Mouse (Mus musculus): ENCODE results near the gene Npas2. TPM values are rescaled to one million over a fixed set of nuclear protein-coding genes. Genes with fewer than 3 reads are reported as not detected.

Npas2 gene
- polyA plus RNA-seq, 2 experiments, result 0.11 TPM

DNA sequence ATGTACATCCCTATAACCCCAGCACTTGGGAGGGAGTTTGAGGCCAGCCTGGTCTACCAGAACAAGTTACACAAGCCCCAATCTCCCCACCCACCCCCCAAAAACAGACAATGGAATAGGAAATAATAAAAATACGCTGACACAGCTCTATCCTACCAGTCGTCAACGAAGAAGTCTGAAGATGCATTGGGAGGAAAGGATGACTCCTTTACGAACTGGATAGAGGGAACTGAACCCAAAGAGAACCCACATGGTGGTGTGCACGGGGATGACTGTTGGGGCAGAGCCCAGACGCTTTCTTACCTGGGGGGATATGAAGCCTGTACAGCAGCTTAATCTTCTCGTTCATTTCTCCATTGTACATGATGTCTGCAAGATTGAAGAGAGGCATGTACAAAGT lies 182.6 kb downstream of the Npas2 start:
- no peak for TF ChIP-seq CTCF (IDR thresholded peaks at IDR 0.05; ENCODE audit: low read depth)
- no peak for TF ChIP-seq EP300 (IDR thresholded peaks at IDR 0.05; ENCODE audit: low read depth)
- Histone ChIP-seq H3K27me3 (ENCODE audit: control insufficient read depth, insufficient read depth, low read length) (no peaks in the 10 kb centered on the region), H3K4me1 (replicated peaks; ENCODE audit: control insufficient read depth in 2 of 2, insufficient read depth in 2 of 2, low read length in 1 of 2) (no peaks in the 10 kb centered on the region), H3K4me2 (ENCODE audit: low read depth) (no peak overlapping the region), H3K4me3 (ENCODE audit: insufficient read depth in 1 of 2, low read depth in 2 of 2, low read length in 2 of 2) (no peak overlapping the region), H3K36me3 (replicated peaks; ENCODE audit: control insufficient read depth, insufficient read depth, low read depth) (peaks cover 24% of the 10 kb centered on the region), H3K27ac (no peak overlapping the region), H3K9ac (replicated peaks) (no peak overlapping the region), H3K9me3 (ENCODE audit: control insufficient read depth, low read length) (no peaks in the 10 kb centered on the region)
- DNase-seq (ENCODE audit: low read depth in 3 of 3, low spot score in 3 of 3), result no peak
- 73% methylated on average over 7 of the region's 7 CpGs for WGBS (ENCODE audit: insufficient replicate concordance)
- no peak for ATAC-seq (ENCODE audit: insufficient read depth)

DNA sequence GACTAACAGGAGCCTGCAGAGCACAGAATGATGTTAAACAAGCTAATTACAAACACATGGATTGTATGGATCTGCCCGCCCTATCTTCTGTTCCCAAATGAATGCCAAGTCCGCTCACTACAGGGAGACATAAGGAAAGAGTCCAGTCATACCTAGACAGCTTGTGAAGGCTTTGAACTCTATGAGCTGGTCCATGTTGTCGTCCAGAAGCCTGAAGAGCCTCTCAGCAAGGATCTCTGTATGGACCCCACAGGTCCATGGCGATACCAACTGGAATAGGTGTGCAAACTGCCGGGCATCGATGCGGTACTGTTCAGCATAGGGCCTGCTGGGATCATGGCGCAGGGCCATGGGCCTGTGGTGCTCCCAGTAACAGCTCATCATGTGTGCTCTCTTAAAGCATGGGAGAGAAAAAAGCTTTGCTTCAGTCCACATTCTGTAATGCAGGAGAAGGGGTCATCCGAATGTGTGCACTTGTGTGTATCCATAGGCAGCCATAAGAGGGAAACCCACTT lies 183.3 kb downstream of the Npas2 start:
- Histone ChIP-seq H3K4me1 (replicated peaks; ENCODE audit: control insufficient read depth in 2 of 2, insufficient read depth in 2 of 2, low read length in 1 of 2) (no peaks in the 10 kb centered on the region), H3K27ac (no peak overlapping the region), H3K4me3 (ENCODE audit: insufficient read depth in 1 of 2, low read depth in 2 of 2, low read length in 2 of 2) (no peak overlapping the region), H3K9ac (replicated peaks) (no peak overlapping the region), H3K27me3 (ENCODE audit: control insufficient read depth, insufficient read depth, low read length) (no peaks in the 10 kb centered on the region), H3K9me3 (ENCODE audit: control insufficient read depth, low read length) (no peaks in the 10 kb centered on the region), H3K36me3 (replicated peaks; ENCODE audit: control insufficient read depth, insufficient read depth, low read depth) (peaks cover 18% of the 10 kb centered on the region), H3K4me2 (ENCODE audit: low read depth) (no peak overlapping the region)
- DNase-seq (ENCODE audit: low read depth in 3 of 3, low spot score in 3 of 3) (no peak), ATAC-seq (ENCODE audit: insufficient read depth) (no peak)
- TF ChIP-seq EP300 (IDR thresholded peaks at IDR 0.05; ENCODE audit: low read depth) (no peak), CTCF (IDR thresholded peaks at IDR 0.05; ENCODE audit: low read depth) (no peak)
- WGBS (ENCODE audit: insufficient replicate concordance), result 87% methylated on average over 9 of the region's 9 CpGs

DNA sequence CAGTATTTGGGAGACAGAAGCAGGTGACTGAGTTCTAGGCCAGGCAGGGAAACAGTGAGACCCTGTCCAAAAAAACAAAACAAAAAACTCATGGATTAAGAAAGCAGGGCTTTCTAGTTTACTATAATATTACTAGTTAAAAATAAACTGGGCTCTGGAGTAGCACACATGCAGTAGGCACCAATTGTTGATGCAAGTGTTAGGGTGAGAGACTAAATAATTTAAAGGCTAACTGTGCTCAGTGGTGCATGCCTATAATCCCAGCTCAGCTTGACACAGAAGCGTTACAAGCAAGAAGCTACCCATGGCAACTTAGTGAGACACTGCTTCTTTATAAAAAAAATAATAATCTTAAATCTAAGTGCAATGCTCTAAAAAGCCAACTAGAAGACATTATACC lies 185.0 kb downstream of the Npas2 start:
- Histone ChIP-seq H3K27ac (no peak overlapping the region), H3K36me3 (replicated peaks; ENCODE audit: control insufficient read depth, insufficient read depth, low read depth) (peaks cover under 1% of the 10 kb centered on the region), H3K4me1 (replicated peaks; ENCODE audit: control insufficient read depth in 2 of 2, insufficient read depth in 2 of 2, low read length in 1 of 2) (no peaks in the 10 kb centered on the region), H3K4me3 (ENCODE audit: insufficient read depth in 1 of 2, low read depth in 2 of 2, low read length in 2 of 2) (no peak overlapping the region), H3K9me3 (ENCODE audit: control insufficient read depth, low read length) (no peaks in the 10 kb centered on the region), H3K9ac (replicated peaks) (no peak overlapping the region), H3K4me2 (ENCODE audit: low read depth) (no peak overlapping the region), H3K27me3 (ENCODE audit: control insufficient read depth, insufficient read depth, low read length) (no peaks in the 10 kb centered on the region)
- DNase-seq (ENCODE audit: low read depth in 3 of 3, low spot score in 3 of 3), result no peak
- no peak for TF ChIP-seq CTCF (IDR thresholded peaks at IDR 0.05; ENCODE audit: low read depth)
- TF ChIP-seq EP300 (IDR thresholded peaks at IDR 0.05; ENCODE audit: low read depth), result no peak
- no peak for ATAC-seq (ENCODE audit: insufficient read depth)
- whole genome bisulfite sequencing (ENCODE audit: insufficient replicate concordance), result 76% methylated on average over 1 of the region's 1 CpGs

DNA sequence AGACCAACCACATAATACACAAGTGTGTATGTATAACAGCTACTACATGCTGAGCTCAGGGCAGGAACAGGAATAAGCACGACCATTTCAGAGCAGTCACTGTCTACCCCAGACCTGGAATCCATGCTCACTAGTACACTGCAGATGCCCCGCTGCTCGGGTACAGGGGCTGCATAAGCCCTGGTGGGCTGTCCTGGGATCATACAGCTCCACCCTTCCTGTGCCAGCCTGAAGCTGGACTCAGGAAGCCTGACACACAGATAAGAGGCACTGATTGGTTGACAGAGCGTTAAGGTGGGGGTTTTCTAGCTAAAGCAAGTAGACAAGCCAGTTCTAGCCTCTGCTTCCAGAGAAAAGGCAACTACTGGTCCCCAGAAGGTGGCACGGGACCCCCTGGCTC lies 185.5 kb downstream of the Npas2 start:
- Histone ChIP-seq H3K36me3 (replicated peaks; ENCODE audit: control insufficient read depth, insufficient read depth, low read depth) (no peaks in the 10 kb centered on the region; the same call in 1 of the 2 replicates), H3K27ac (no peak overlapping the region), H3K9ac (replicated peaks) (no peak overlapping the region), H3K4me3 (ENCODE audit: insufficient read depth in 1 of 2, low read depth in 2 of 2, low read length in 2 of 2) (no peak overlapping the region), H3K9me3 (ENCODE audit: control insufficient read depth, low read length) (no peaks in the 10 kb centered on the region), H3K4me2 (ENCODE audit: low read depth) (no peak overlapping the region), H3K27me3 (ENCODE audit: control insufficient read depth, insufficient read depth, low read length) (no peaks in the 10 kb centered on the region), H3K4me1 (replicated peaks; ENCODE audit: control insufficient read depth in 2 of 2, insufficient read depth in 2 of 2, low read length in 1 of 2) (no peaks in the 10 kb centered on the region)
- TF ChIP-seq EP300 (IDR thresholded peaks at IDR 0.05; ENCODE audit: low read depth) (no peak), CTCF (IDR thresholded peaks at IDR 0.05; ENCODE audit: low read depth) (no peak)
- ATAC-seq (ENCODE audit: insufficient read depth), result no peak
- no peak for DNase-seq (ENCODE audit: low read depth in 3 of 3, low spot score in 3 of 3)
- WGBS (ENCODE audit: insufficient replicate concordance), result 21% methylated on average over 5 of the region's 5 CpGs

DNA sequence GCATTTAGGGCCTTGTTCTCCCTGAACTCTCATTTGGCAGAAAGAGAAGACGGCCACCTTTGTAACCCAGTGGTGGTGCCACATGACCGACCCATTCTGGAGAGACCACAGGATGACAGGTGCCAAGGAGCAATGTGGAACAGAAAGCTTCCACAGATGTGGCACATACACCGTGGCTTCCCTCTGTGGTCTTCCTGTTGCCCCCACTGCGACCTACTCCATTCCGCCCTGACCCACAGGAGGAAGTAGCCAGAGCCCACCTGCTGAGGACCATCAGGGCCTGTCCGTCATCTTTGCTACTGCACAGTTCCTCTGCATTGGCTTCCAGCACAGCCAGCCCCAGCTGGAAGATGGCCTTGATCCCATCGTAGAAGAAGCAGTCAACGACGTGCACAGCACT lies 187.5 kb downstream of the Npas2 start:
- Histone ChIP-seq H3K9me3 (ENCODE audit: control insufficient read depth, low read length) (no peaks in the 10 kb centered on the region), H3K4me2 (ENCODE audit: low read depth) (no peak overlapping the region)

More for the DNA sequence above, 187.5 kb downstream of the Npas2 start:
- H3K4me1 ChIP-seq (replicated peaks; ENCODE audit: control insufficient read depth in 2 of 2, insufficient read depth in 2 of 2, low read length in 1 of 2), result no peaks in the 10 kb centered on the region
- WGBS (ENCODE audit: insufficient replicate concordance), result 69% methylated on average over 9 of the region's 9 CpGs
- no peak for DNase-seq (ENCODE audit: low read depth in 3 of 3, low spot score in 3 of 3)
- no peaks in the 10 kb centered on the region for H3K27me3 ChIP-seq (ENCODE audit: control insufficient read depth, insufficient read depth, low read length)
- H3K27ac ChIP-seq, result no peak overlapping the region
- TF ChIP-seq CTCF (IDR thresholded peaks at IDR 0.05; ENCODE audit: low read depth), result no peak
- ATAC-seq (ENCODE audit: insufficient read depth), result no peak
- H3K4me3 ChIP-seq (ENCODE audit: insufficient read depth in 1 of 2, low read depth in 2 of 2, low read length in 2 of 2), result no peak overlapping the region
- H3K36me3 ChIP-seq (replicated peaks; ENCODE audit: control insufficient read depth, insufficient read depth, low read depth), result no peaks in the 10 kb centered on the region
- no peak overlapping the region for H3K9ac ChIP-seq (replicated peaks)
